Mouse (Mus musculus) inflammation-experienced regulatory T-cells, adult 16 weeks (primary cell): Measurements from ENCODE around the gene Sgo2b. TPM values are rescaled to one million over a fixed set of nuclear protein-coding genes. Genes with fewer than 3 reads are reported as not detected.

ENCODE experiments used
- polyA plus RNA-seq: library from polyadenylated mRNA; unstranded; fragments of 100-300 nt; shearing (Covaris generic); gene quantifications from one replicate; pipeline ENCODE4 v1.2.1, GENCODE M21; 2017

Gene Sgo2b
- polyA plus RNA-seq: not detected

DNA sequence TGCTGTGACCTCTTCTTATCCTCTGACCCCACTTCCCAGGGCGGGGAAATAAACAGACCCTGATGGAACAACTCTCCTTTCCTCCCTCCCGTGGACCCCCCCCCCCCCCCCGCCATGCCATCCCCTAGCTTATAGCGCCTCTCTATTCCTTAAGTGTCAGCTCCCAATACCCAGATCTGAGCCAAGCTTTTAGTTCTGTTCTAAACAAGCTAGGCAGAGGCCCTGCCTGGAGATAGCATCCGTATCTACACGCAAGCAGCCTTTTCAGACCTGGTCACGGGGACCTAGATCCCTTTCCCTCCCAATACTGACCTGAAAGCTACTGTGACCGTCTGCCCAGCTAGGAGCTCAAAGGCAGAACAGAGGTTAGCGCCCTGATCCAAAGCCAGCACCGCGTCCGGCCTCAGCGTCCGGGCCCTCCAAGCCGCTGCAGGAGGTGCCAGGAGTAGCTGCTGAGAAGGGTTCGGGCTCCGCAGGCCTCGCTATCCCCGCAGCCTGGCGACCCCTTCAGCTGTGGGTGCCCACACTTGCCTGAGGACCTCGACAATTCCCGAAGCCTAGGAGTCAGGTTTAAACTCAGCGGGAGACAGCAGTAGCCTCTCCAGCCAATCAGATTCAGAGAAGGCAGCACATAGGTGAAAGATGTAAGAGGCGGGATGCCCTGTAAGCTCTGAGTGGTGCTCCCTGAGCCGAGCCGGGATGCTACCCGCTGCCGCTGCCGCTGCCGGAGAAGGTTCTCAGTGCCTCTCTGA lies at the start of gene Sgo2b:
Gene Sgo2b (minus strand): TSS at position 623 of the 752 bp plus-strand sequence.

